Mouse (Mus musculus) v-Abl transformed pro-B cells (cell line): ENCODE data around the gene Tfap2a.

Experiments used
- in situ Hi-C, 2 experiments: fragments of 400-800 bp; cut with MboI; formaldehyde crosslinking; loops; one replicate each; pipeline ENCODE4 v1.15.1; 2025; ENCODE audit not compliant: unreplicated experiment in 2 of 2

The Tfap2a gene

GRCm38 (mm10) chr13:40738196-40738880, at the start of gene Tfap2a:
Gene Tfap2a (minus strand): TSS chr13:40738376.
- in situ Hi-C loops: no loop called here

DNA sequence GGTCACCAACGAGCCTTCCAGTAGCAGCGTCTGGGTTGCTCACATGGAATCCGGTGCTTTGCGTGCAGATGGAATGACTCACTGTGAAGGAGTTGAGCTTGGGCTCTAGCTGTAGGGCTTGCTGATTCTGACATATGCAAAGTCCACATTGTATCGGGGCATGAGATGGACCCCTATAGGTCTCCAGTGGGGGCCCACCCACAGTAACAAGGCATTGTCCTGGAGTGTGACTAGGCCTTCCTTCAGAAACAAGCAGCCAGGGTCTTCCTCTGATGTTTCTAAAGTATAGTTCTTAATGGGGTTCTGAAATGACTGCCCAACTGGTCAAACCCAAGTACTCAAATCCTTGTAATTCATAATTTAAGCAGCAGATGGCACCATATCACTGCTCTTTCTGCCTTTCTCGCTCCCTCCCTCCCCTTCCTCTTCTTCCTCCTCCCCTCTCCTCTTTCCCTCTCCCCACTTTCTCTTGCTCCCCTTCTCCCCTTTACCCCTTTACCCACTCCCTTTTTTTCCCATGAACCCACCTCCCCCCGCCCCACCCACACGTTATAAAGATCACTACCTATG, 46.1 kb upstream of the Tfap2a start:
- in situ Hi-C loops: no loop called here

DNA sequence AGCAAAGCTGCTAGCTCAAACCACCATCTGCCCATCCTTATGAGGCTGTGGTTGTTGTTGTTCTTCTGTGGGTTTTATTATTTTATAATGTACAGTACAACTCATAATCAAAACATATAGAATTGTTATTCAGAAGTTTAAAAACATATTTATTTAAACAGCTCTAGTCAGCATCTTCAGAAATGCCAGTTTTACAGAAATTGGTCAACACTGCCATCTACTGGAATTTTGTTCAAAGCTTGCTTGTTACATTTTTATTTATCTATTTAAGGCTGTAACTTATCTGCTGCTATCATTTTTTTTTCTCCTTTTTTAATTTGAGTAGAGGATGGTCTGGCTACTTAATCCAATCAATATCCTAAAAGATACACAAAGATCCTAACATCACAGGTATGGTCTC, 19.8 kb upstream of the Tfap2a start:
- in situ Hi-C loops: no loop called here

GRCm38 (mm10) chr13:40756356-40756755, 18.2 kb upstream of the Tfap2a start:
- in situ Hi-C loops: no loop called here

GRCm38 (mm10) chr13:40754091-40754490, 15.9 kb upstream of the Tfap2a start:
- in situ Hi-C loops: no loop called here

DNA sequence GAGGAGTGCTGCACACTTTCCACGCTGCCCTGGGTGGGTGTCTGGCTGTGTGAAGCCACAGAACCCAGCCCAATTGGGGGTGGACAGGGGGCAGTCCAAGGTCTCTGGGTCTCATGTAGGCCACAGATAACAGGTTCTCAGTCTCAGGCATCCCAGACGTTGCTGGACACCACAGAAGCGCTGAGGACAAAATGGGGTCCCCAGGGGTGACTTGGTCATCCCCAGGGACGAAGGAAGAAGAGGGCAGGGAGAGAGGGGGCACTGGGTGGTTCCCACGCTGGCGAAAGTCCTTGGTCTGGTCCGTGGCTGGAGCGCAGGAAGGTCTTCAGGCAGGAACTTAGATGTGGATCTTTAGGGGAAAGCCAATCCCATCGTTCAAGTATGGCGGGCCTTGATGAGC, 13.7 kb upstream of the Tfap2a start:
- in situ Hi-C loops: no loop called here

GRCm38 (mm10) chr13:40749603-40749905, 11.4 kb upstream of the Tfap2a start:
- in situ Hi-C loops: no loop called here

- in situ Hi-C loops: no loop called here
Observed at GRCm38 (mm10) chr13:40748785-40749602, 10.8 kb upstream of the Tfap2a start.

DNA sequence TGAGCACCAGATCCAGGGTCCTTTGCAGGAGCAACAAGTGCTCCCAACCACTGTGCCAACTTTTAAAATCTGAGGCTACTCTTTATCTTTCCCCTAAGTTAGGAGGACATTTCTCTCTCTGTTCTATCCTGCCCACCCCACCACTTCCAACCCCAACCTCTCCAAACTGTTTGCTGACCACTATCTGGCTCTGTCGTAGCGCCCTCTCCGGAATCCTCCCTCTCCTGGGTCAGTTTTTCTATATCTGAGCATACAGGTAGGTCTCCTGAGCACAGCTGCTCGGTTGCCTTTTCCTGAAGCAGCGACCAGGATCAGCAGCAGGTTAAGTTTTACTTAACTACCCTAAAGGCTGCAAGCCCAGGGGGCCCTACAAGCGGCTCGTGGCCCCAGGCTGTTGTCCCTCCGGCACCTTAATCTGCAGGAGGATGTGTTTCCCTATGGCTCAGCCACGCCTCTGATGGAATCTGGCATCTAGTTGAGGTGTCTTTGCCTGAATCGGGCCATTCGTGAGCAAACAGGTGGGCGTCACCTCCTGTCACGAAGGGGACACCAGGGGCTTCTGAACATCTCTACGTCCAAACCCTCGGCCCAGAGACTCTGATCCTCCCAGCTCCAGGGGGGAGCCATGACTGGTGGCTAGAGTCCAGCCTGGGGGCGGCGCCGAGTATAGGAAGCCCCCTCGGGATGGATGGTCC, 6.1 kb upstream of the Tfap2a start:
- in situ Hi-C loops: no loop called here

DNA sequence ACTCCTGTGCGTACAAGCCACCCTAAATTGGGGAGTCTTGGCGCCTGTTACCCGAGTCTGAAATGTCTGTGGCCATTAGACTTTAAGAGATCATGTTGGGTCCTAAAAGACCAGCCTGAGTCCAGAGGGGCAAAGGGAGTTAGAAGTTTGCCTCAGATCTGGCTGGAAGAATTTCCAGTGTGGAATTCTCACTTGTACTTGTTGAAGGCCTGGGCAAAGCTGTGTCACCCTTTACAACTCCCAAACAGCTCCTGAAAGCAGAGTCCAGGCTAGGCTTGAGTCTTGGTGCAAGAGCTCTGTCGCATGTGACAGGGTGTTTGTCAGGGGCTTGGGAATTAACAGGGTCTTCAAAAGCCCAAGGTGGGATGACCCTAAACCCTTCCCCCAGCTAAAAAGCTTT, 5.0 kb upstream of the Tfap2a start:
- in situ Hi-C loops: no loop called here

DNA sequence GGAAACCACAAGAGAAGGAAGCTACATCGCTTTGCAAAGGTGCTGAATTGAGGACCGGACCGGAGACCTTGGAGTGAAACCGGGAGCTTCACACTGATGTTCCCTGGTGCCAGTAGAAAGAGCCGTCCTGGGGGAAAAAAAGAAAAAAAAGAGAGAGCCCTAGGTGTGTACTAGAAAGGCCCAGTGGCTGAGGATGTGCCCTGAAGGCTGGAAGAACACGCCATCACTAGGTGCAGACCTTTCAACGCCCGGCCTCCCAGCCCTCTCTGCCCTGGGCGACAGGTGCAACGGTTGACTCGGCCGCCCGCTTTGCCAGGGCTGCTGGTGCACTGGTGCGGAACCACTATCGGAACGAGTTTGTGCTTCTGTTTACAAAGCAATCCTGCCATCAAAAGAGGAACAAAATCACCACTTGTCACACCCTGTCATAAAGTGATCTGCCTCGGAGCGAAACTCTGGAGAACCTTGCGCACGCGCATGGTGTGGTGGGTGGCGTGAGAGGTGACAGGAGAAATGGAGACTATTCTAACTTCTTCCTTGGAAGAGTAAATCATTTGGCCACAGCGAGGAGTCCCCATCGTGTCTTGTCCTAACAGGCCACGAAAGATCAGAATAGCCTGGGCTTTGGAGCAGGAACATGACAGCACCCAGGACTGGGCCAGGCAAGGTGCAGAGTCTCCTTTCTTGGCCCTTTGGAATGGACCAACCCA, 3.8 kb upstream of the Tfap2a start:
- in situ Hi-C loops: no loop called here

DNA sequence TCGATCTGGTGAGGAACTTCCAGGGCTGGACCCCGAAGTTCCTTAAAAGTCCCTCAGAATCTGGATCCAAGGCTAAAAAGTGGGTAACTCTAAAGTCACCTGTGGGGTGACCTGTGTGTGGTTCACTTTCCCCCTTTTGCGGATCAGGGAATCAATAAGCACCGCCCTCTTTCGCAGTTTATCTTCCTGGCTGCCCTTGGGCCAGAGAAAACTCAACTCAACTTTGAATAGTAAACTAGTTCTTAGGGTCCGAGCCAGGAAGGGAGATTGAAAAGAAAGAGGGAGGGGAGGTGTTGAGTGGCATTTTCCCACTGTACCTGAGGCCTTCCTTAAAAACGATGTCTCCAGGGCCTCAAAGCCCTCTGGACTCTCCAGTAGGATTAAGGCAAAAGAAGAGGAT, 3.3 kb upstream of the Tfap2a start:
- in situ Hi-C loops: no loop called here

DNA sequence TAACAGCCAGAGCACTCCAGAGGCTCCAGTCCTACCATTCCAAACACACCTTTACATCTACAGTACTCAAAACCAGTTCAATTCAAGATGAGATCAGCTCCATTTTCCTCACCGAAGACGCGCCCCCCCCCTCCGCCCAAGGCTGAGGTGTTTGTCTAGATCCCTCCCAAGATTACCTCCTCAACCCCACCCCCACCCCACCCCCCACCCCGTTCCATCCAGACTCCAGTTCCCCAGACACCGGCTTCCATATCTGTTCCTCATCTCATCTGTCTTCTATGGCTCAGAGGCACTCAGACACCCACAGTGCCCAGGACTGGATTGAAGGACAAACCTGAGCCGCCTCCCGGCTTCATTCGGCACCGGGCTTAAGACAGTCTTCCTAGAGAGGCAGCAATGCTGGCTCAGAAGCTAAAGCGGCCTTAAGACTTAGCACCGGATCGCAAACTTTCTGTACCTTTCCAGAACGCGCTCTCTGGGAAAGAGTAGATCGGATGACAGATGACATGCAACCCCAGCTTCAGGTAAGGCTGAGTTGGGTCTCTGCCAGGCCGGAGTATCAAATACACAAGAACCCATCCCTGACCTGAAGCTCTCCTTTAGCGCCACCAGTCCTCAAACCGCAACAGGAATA, 2.7 kb upstream of the Tfap2a start:
- in situ Hi-C loops: no loop called here

- in situ Hi-C loops: no loop called here
Observed at GRCm38 (mm10) chr13:40739901-40740300, 1.7 kb upstream of the Tfap2a start.

GRCm38 (mm10) chr13:40739121-40739650, 1.0 kb upstream of the Tfap2a start:
- in situ Hi-C loops: no loop called here

DNA sequence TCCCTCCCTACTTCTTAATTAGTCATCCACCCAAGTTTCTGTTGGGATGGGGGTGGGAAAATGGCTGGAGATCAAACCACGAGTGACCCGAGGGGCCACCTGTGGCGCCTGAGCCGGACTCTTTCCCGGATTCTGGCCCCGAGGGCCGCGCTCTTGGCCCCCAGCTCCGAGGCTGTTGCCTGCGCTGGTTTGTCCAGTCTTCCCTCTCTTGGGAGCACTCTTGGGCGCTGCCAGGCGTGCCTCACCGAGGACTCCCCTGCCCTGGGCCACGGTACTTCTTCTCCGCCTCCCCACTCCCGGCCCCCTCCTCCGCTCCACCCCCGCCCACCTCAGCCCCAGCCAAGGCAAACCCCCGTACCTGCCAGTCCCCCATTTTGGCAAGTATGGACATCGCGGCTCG, 415 bp downstream of the Tfap2a start:
- in situ Hi-C loops: no loop called here

DNA sequence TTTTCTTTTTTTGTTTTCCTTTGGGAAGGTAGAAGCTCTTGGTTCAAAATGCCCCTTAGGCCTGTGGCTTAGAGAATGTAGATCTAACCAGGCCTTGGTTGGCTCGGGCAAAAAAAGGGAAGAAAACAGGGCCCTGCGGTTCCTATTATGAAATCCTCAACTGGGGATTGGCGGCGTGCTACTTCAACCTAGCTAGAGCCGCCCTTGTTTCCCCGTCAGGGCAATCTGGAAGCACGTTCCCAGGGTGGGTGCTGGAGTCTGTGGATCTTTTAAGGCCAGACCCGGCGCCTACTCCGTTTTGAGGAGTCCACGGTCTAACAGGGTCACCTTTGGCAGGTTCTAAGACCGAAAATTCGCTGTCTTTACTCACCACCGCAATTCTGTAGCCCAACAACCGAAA, 1.1 kb downstream of the Tfap2a start:
- in situ Hi-C loops: no loop called here

- in situ Hi-C loops: no loop called here
Observed at GRCm38 (mm10) chr13:40736107-40736780, 1.9 kb downstream of the Tfap2a start.

GRCm38 (mm10) chr13:40735416-40736106, 2.6 kb downstream of the Tfap2a start:
- in situ Hi-C loops: no loop called here
